Mouse (Mus musculus): ENCODE data around the gene Hcn4.

DNA sequence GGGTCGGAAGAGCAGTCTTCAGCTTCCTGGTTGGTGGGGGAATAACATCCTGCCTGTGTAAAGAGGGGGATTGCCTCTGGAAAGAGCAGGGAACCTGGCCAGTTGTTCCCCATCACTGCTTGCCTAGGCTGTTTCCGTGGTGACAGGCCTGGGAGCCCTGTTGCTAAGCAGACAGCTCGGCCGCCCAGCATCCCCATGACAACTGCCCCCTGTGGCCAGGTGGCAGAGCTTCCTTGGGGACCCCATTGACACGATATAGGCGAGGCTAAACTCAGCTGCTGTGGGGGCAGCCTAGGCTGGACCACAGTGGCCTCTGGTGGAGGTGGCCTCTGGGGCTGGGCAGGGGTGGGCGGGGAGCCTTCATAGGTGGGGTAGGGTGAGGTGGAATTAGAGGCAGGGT, 40.6 kb downstream of the Hcn4 start:
- no peak for TF ChIP-seq CTCF (IDR thresholded peaks at IDR 0.05)
- no peak for TF ChIP-seq EP300 (IDR thresholded peaks at IDR 0.05; ENCODE audit: insufficient read depth, low read depth, low read length)
- TF ChIP-seq POLR2A (IDR thresholded peaks at IDR 0.05; ENCODE audit: insufficient read depth, low read depth, low read length): no peak
